Mouse (Mus musculus): Measurements from ENCODE around the gene Smc6. TPM values are rescaled to one million over a fixed set of nuclear protein-coding genes. Genes with fewer than 3 reads are reported as not detected.

Smc6 gene
- total and polyA plus RNA-seq, 3 experiments = 47.9 to 84.4 (median 50.1) TPM

- dilution Hi-C loops (cut with MboI; ENCODE audit: extremely low pct_ligation_motif_present, extremely low pct_unique_long_range_greater_than_20kb, low sequenced_read_pairs) = no loop called here
- H3K4me3 ChIP-seq (replicated peaks in 1 of 3; ENCODE audit: low read depth in 2 of 3, low read length in 2 of 3, poor library complexity in 1 of 3) = no peak overlapping the region
- H3K79me2 ChIP-seq (replicated peaks; ENCODE audit: control insufficient read depth, extremely low read depth, insufficient read depth, poor library complexity, severe bottlenecking) = no peaks in the 10 kb centered on the region
- H3K9ac ChIP-seq (ENCODE audit: insufficient read depth, low read depth) = no peak overlapping the region
- H3K4me1 ChIP-seq (ENCODE audit: control insufficient read depth in 1 of 2, insufficient read depth in 2 of 2) = no peaks in the 10 kb centered on the region
- H3K27me3 ChIP-seq (replicated peaks) = no peaks in the 10 kb centered on the region
- TF ChIP-seq MEF2A (IDR thresholded peaks at IDR 0.05; ENCODE audit: borderline replicate concordance, low read depth, low read length) = no peak
- no peaks in the 10 kb centered on the region for H3K9me3 ChIP-seq (replicated peaks; ENCODE audit: low read length)
- H3K4me2 ChIP-seq (ENCODE audit: insufficient read depth, low read depth, poor library complexity, severe bottlenecking) = no peak overlapping the region
- in situ Hi-C loops (cut with MboI; ENCODE audit: low pct_ligation_motif_present, low pct_unique_long_range_greater_than_20kb, low sequenced_read_pairs) = no loop called here
- DNase-seq (ENCODE audit: extremely low read depth) = no peak
- peaks cover 43 to 79% of the 10 kb centered on the region in 2 experiments for H3K36me3 ChIP-seq (replicated peaks in 1 of 2; ENCODE audit: control insufficient read depth in 1 of 2, insufficient read depth in 1 of 2, low read length in 1 of 2)
- H3K27ac ChIP-seq (ENCODE audit: insufficient read depth, low read depth) = no peak overlapping the region
Observed at GRCm38 (mm10) chr12:11311106-11311505, 45.4 kb downstream of the Smc6 start.

GRCm38 (mm10) chr12:11313840-11314239, 48.2 kb downstream of the Smc6 start:
- H3K27ac ChIP-seq (ENCODE audit: insufficient read depth, low read depth) = no peak overlapping the region
- no peak overlapping the region for H3K4me2 ChIP-seq (ENCODE audit: insufficient read depth, low read depth, poor library complexity, severe bottlenecking)
- peaks cover 0 to 3% of the 10 kb centered on the region in 2 experiments; a peak in 1 of 4 replicates for H3K4me1 ChIP-seq (ENCODE audit: control insufficient read depth in 1 of 2, insufficient read depth in 2 of 2)
- H3K36me3 ChIP-seq (replicated peaks in 1 of 2; ENCODE audit: control insufficient read depth in 1 of 2, insufficient read depth in 1 of 2, low read length in 1 of 2) = peaks cover 28 to 77% of the 10 kb centered on the region in 2 experiments
- in situ Hi-C loops (cut with MboI; ENCODE audit: low pct_ligation_motif_present, low pct_unique_long_range_greater_than_20kb, low sequenced_read_pairs) (no loop called here), dilution Hi-C loops (cut with MboI; ENCODE audit: extremely low pct_ligation_motif_present, extremely low pct_unique_long_range_greater_than_20kb, low sequenced_read_pairs) (no loop called here)
- H3K79me2 ChIP-seq (replicated peaks; ENCODE audit: control insufficient read depth, extremely low read depth, insufficient read depth, poor library complexity, severe bottlenecking) = no peaks in the 10 kb centered on the region
- no peaks in the 10 kb centered on the region for H3K27me3 ChIP-seq (replicated peaks)
- no peak overlapping the region for H3K4me3 ChIP-seq (replicated peaks in 1 of 3; ENCODE audit: low read depth in 2 of 3, low read length in 2 of 3, poor library complexity in 1 of 3)
- no peak for DNase-seq (ENCODE audit: extremely low read depth)
- H3K9me3 ChIP-seq (replicated peaks; ENCODE audit: low read length) = no peaks in the 10 kb centered on the region
- no peak overlapping the region for H3K9ac ChIP-seq (ENCODE audit: insufficient read depth, low read depth)
- TF ChIP-seq PAX5 (IDR thresholded peaks at IDR 0.05; ENCODE audit: low read length) (no peak), RAD21 (IDR thresholded peaks at IDR 0.05; ENCODE audit: low read depth, low read length) (peak; percentile 17), CTCF (conservative IDR thresholded peaks at IDR 0.05 in 1 of 2, IDR thresholded peaks at IDR 0.05 in 1 of 2; ENCODE audit: low read depth in 2 of 2, low read length in 2 of 2) (peak in 1 of 2 experiments; percentile 29; a peak in 1 of 4 replicates)

- H3K9me3 ChIP-seq (replicated peaks; ENCODE audit: low read length) = no peaks in the 10 kb centered on the region
- peaks cover 21 to 52% of the 10 kb centered on the region in 2 experiments for H3K36me3 ChIP-seq (replicated peaks in 1 of 2; ENCODE audit: control insufficient read depth in 1 of 2, insufficient read depth in 1 of 2, low read length in 1 of 2)
- no peak for DNase-seq (ENCODE audit: extremely low read depth)
- in situ Hi-C loops (cut with MboI; ENCODE audit: low pct_ligation_motif_present, low pct_unique_long_range_greater_than_20kb, low sequenced_read_pairs) = no loop called here
- no peak overlapping the region for H3K4me2 ChIP-seq (ENCODE audit: insufficient read depth, low read depth, poor library complexity, severe bottlenecking)
- no peak overlapping the region for H3K27ac ChIP-seq (ENCODE audit: insufficient read depth, low read depth)
- H3K79me2 ChIP-seq (replicated peaks; ENCODE audit: control insufficient read depth, extremely low read depth, insufficient read depth, poor library complexity, severe bottlenecking) = no peaks in the 10 kb centered on the region
- no peak overlapping the region for H3K4me3 ChIP-seq (replicated peaks in 1 of 3; ENCODE audit: low read depth in 2 of 3, low read length in 2 of 3, poor library complexity in 1 of 3)
- H3K4me1 ChIP-seq (ENCODE audit: control insufficient read depth in 1 of 2, insufficient read depth in 2 of 2) = peaks cover 0 to 5% of the 10 kb centered on the region in 2 experiments; a peak in 1 of 4 replicates
- no peaks in the 10 kb centered on the region for H3K27me3 ChIP-seq (replicated peaks)
- dilution Hi-C loops (cut with MboI; ENCODE audit: extremely low pct_ligation_motif_present, extremely low pct_unique_long_range_greater_than_20kb, low sequenced_read_pairs) = no loop called here
- no peak overlapping the region for H3K9ac ChIP-seq (ENCODE audit: insufficient read depth, low read depth)
- no peak for TF ChIP-seq JUN (IDR thresholded peaks at IDR 0.05; ENCODE audit: insufficient read depth, low read depth, low read length)
- no peak for TF ChIP-seq MYC (IDR thresholded peaks at IDR 0.05; ENCODE audit: low read depth, low read length)
- no peak for TF ChIP-seq KAT2A (IDR thresholded peaks at IDR 0.05; ENCODE audit: insufficient replicate concordance, low read length)
- no peak for TF ChIP-seq USF1 (IDR thresholded peaks at IDR 0.05; ENCODE audit: low read depth, low read length)
- no peak for TF ChIP-seq TCF12 (IDR thresholded peaks at IDR 0.05; ENCODE audit: low read depth, low read length)
- no peak for TF ChIP-seq MAX (IDR thresholded peaks at IDR 0.05; ENCODE audit: low read length)
- no peak for TF ChIP-seq MEF2A (IDR thresholded peaks at IDR 0.05; ENCODE audit: borderline replicate concordance, low read depth, low read length)
- TF ChIP-seq CTCF (conservative IDR thresholded peaks at IDR 0.05 in 1 of 2, IDR thresholded peaks at IDR 0.05 in 1 of 2; ENCODE audit: low read depth in 2 of 2, low read length in 2 of 2) = no peak
- TF ChIP-seq BHLHE40 (IDR thresholded peaks at IDR 0.05; ENCODE audit: low read depth, low read length) = no peak
- no peak for TF ChIP-seq SMC3 (IDR thresholded peaks at IDR 0.05; ENCODE audit: low read depth, low read length)
- TF ChIP-seq ZNF384 (IDR thresholded peaks at IDR 0.05; ENCODE audit: low read depth, low read length) = no peak
- TF ChIP-seq USF2 (conservative IDR thresholded peaks at IDR 0.05; ENCODE audit: low read depth, low read length) = no peak
- no peak for TF ChIP-seq POLR2A (IDR thresholded peaks at IDR 0.05; ENCODE audit: low read depth, low read length)
- TF ChIP-seq MAZ (IDR thresholded peaks at IDR 0.05; ENCODE audit: low read depth, low read length) = no peak
Observed at GRCm38 (mm10) chr12:11317671-11318070, 52.0 kb downstream of the Smc6 start.
